Mouse (Mus musculus) lung, adult 2 months (tissue): ENCODE measurements around the gene Apba3.

Source experiments
- CTCF ChIP-seq: fragments of 200-500 bp; IDR thresholded peaks from 2 replicates; pipeline ENCODE4 v1.5.1; 2011; ENCODE audit warnings: mild to moderate bottlenecking, low read length, control low read depth; ENCODE audit not compliant: insufficient read depth
- POLR2A ChIP-seq: fragments of 200-500 bp; IDR thresholded peaks from 2 replicates; pipeline ENCODE4 v1.6.1; 2011; ENCODE audit warnings: low read depth, mild to moderate bottlenecking, control low read depth, low read length, borderline replicate concordance; ENCODE audit errors: extremely low read depth

DNA sequence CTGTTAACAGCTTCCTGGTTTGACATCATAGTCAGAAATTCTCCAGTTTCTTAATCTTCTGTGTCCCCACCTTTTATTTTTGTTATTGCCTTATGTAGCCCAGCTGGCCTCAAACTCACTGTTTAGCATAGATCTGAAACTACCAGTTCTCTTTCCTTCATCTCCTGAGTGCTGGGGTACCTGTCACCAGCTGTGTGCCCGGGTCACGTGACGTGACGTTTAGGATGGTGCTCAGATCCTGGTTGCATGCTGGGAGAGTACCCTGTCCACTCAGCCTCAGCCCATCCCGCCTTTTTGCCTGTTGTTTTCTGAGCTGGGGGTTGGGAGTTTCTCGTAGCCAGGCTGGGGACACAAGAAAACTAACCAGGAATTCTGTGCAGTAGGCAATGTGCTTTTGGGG is 30.5 kb downstream of the Apba3 start:
- no peak for TF ChIP-seq POLR2A
- TF ChIP-seq CTCF, result no peak
